22 mouse cellular contexts compared by ENCODE assay signal in the genomic region with DNA sequence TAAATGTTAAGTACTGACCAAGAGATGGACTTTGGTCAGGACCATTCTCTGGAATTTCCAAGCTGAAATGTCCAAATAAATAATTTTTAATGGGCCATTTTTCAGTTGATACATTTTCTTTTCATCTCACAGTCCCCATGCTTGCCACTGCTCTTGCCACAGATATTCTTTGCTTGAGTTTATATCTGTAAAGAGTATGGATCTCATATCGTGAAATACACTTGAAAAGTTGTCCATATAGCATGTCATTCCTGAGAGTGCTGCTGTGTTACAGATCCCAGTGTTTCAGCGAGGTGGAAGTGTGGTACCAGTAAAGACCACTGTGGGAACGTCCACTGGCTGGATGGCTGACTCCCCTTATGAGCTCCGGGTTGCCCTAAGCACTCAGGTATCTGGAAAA. TPM values are rescaled to one million over a fixed set of nuclear protein-coding genes. Genes with fewer than 3 reads are reported as not detected.
DNase-seq lines count a peak whose midpoint lies in the region; ATAC-seq and TF ChIP-seq lines count a peak whose summit lies in the region.
"Had no signal": no experiment of that assay in that cellular context is flagged by ENCODE, and none has a peak within 500 bp of the region (broad histone marks: within the 10 kb centered on the region; RNA-seq: fewer than 3 reads in every experiment).

A gene (plus strand): TSS at position 301 of the 400 bp plus-strand sequence.

- no peaks in the 10 kb centered on the region for H3K27me3 ChIP-seq in kidney, embryonic 14.5 days (ENCODE audit: control insufficient read depth, insufficient read depth, low read length)
- H3K27me3 ChIP-seq: hindbrain, embryonic 15.5 days; Patski had no signal

- H3K4me1 ChIP-seq in bone marrow, adult 2 months (ENCODE audit: control insufficient read depth, insufficient read depth, low read length), result no peaks in the 10 kb centered on the region
- H3K4me1 ChIP-seq in kidney, embryonic 14.5 days (ENCODE audit: control insufficient read depth, insufficient read depth, low read length), result no peaks in the 10 kb centered on the region
- H3K4me1 ChIP-seq: hindbrain, embryonic 15.5 days had no signal

- H3K4me2 ChIP-seq in kidney, embryonic 14.5 days (replicated peaks; ENCODE audit: low read depth, low read length), result no peak within 1 kb of the TSS
- H3K4me2 ChIP-seq: hindbrain, embryonic 15.5 days; liver, embryonic 11.5 days had no signal

- no peaks in the 10 kb centered on the region for H3K9me3 ChIP-seq in kidney, embryonic 14.5 days (ENCODE audit: control insufficient read depth, low read length)
- H3K9me3 ChIP-seq: forebrain, embryonic 10.5 days; hindbrain, embryonic 15.5 days had no signal

- TF ChIP-seq POLR2A in bone marrow, adult 2 months (IDR thresholded peaks at IDR 0.05; ENCODE audit: borderline replicate concordance, control insufficient read depth, low read depth, low read length), result no peak

- no peak within 1 kb of the TSS for H3K9ac ChIP-seq in kidney, embryonic 14.5 days (ENCODE audit: low read depth, low read length)
- H3K9ac ChIP-seq: forebrain, postnatal 0 days; hindbrain, embryonic 15.5 days had no signal

- TF ChIP-seq CTCF in bone marrow, adult 2 months (IDR thresholded peaks at IDR 0.05; ENCODE audit: control insufficient read depth, insufficient read depth, low read length), result no peak

- H3K36me3 ChIP-seq in kidney, embryonic 14.5 days (ENCODE audit: control insufficient read depth, insufficient read depth, low read length), result no peaks in the 10 kb centered on the region
- H3K36me3 ChIP-seq: forebrain, embryonic 10.5 days; hindbrain, embryonic 15.5 days had no signal

- no peak for DNase-seq in layer of hippocampus, postnatal 25 days (ENCODE audit: extremely low spot score in 1 of 2, low spot score in 1 of 2)
- no peak for DNase-seq in layer of hippocampus, adult 9-10 months (ENCODE audit: low spot score)
- DNase-seq in gastrocnemius, adult 8-10 months (ENCODE audit: low spot score in 2 of 2), result no peak
- no peak for DNase-seq in yolk sac, embryonic 10.5 days (ENCODE audit: low spot score)
- DNase-seq: adrenal gland, postnatal 36 days; cerebellum, adult 18-20 months; cerebellum, postnatal 36 days; forebrain, postnatal 0 days; heart, adult 18-20 months; heart, postnatal 36 days; kidney, postnatal 14 days; lung, adult 18-20 months; right cerebral cortex, postnatal 25 days had no signal

- H3K27ac ChIP-seq in bone marrow, adult 2 months (ENCODE audit: control insufficient read depth, insufficient read depth, low read depth, low read length, poor library complexity), result no peak within 1 kb of the TSS
- H3K27ac ChIP-seq in kidney, embryonic 14.5 days (ENCODE audit: low read depth, low read length), result no peak within 1 kb of the TSS
- H3K27ac ChIP-seq: forebrain, embryonic 10.5 days; hindbrain, embryonic 15.5 days had no signal

- H3K4me3 ChIP-seq in bone marrow, adult 2 months (replicated peaks; ENCODE audit: control insufficient read depth, low read depth, low read length), result no peak within 1 kb of the TSS
- H3K4me3 ChIP-seq in kidney, embryonic 14.5 days (ENCODE audit: low read length), result no peak within 1 kb of the TSS
- H3K4me3 ChIP-seq: forebrain, embryonic 10.5 days; hindbrain, embryonic 15.5 days had no signal

- 76% methylated on average over 4 of the region's 4 CpGs for WGBS in bone marrow, adult 2 months
- WGBS in kidney, embryonic 14.5 days, result 73% methylated on average over 4 of the region's 4 CpGs

- ATAC-seq in inflammation-experienced regulatory T-cells, adult 6 months, result no peak
- ATAC-seq in kidney, embryonic 14.5 days (ENCODE audit: low FRiP score, low TSS enrichment), result no peak
- ATAC-seq: forebrain, postnatal 0 days; intestine, postnatal 0 days; midbrain, embryonic 16.5 days; Patski had no signal

RNA-seq across cellular contexts. Expression of the gene that starts here (rescaled TPM):
- 10 to 100 TPM; 13.6 to 17.0 TPM for total RNA-seq in layer of hippocampus, postnatal 25 days (2021)
- polyA plus RNA-seq in bone marrow, adult 2 months (2011; ENCODE audit: insufficient read depth, insufficient read length, low replicate concordance, missing spikeins), result 6.5 and 10.7 TPM in 2 replicates
- 100 to 1,000 TPM; 126 to 145 (median 128) TPM for total RNA-seq in gastrocnemius, adult 8-10 months (2022)
- 10 to 100 TPM in 2 of 3 experiments, 1 to 10 TPM in 1; 2.8 to 42.7 (median 37.9) TPM for polyA plus RNA-seq in inflammation-experienced regulatory T-cells, adult 6 months (2017; shearing (Covaris generic))
- 1.2 and 1.3 TPM in 2 replicates for polyA plus RNA-seq in kidney, embryonic 14.5 days (2014; fragmentation: Nextera tagmentation; extraction: Ambion mirVana)
- polyA plus RNA-seq: Patski had no signal

Comparison
In these comparisons a context has a peak if more than half of its experiments do, and no peak if none do; other contexts are left out.
1. RNA of the gene that starts here (total RNA-seq): 126 to 145 TPM in gastrocnemius, adult 8-10 months; 13.6 to 17.0 TPM in layer of hippocampus, postnatal 25 days; every median in the first group is over 4 times any median in the second.